Mouse (Mus musculus): ENCODE measurements at regions not wholly inside any gene's neighbourhood (a gene's known extent, or its start where the extent isn't known, plus 50 kb on each side); places are given as distances from the start of the nearest gene placed in this dataset.

DNA sequence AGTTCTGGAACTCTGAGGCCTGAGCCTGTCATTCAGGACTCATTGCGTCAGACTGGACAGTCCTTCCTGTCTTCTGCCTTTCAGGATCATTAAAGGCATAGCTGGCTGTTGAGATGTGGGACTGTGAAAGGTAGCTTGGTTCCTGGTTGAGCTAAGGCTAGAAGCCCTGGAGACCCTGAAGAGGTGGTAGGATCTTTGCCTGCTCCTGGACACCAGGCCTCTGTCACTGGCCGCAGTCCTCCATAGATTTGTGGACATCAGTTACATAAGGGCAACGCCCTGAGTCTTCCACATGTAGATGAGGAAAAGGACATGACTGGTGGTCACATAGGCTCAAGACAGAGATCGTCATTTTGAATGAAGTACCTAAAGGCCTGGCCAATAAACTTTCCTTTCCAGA is 127.9 kb downstream of the Opa1 start:
- no peak for DNase-seq (ENCODE audit: low spot score)

DNA sequence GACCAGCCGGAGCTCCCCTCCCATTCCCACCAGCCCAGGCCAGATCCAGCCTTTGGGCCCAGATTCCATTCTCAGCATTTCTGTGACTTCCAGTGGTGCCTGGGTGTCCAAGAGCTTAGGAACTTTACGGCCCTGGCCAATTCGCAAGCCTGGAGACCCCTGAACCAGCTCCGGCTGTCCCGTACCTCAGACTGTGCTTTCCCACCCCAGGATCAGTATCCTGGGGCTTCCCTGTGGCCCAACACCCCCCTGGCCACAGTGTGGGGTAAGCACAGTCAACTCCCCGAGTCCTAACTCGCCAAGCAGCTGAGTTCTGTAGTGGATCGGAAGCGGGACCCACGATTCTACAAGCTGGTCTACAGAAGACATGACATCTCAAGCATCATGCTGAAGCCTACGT is 128.5 kb downstream of the Opa1 start:
- DNase-seq (ENCODE audit: low spot score) = no peak

DNA sequence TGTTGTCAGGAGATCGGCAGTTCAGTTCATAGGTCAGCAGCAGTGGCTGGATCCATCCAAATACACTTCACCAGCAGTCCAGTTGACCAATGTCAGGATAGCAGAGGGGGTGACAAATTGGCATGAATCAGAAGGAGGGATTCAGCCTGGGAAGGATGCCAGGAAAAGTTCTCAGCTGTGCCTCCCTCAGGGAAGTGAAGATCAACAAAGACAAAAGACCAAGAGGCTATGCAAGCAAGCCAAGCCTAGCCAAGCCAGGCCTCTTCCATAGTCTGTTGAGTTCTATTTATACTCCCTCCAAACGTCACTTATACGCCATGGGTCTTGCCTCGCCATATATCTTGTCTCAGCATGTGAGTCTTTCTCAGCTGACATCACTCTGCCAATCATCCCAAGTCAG is 129.9 kb downstream of the Opa1 start:
- no peak for DNase-seq (ENCODE audit: low spot score)

DNA sequence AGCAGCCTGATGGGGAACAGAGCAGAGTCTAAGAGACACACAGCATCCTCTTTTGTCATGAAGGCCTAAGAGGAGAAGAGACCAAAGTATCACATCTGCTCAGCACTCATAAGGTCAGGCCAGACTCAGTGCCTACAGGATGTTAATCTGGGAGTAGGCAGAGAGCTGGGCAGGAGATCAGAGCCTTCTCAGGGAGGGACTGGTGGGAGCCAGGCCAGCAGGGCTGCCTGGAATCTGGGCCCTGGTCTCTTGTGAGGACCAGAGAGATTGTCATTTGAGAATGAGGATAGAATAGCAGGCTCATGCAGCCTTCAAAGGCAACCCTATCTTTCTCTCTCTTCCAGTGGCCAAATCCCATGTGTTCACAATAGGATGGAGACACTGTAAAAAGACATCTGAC is 132.3 kb downstream of the Opa1 start:
- DNase-seq (ENCODE audit: low spot score) = no peak

DNA sequence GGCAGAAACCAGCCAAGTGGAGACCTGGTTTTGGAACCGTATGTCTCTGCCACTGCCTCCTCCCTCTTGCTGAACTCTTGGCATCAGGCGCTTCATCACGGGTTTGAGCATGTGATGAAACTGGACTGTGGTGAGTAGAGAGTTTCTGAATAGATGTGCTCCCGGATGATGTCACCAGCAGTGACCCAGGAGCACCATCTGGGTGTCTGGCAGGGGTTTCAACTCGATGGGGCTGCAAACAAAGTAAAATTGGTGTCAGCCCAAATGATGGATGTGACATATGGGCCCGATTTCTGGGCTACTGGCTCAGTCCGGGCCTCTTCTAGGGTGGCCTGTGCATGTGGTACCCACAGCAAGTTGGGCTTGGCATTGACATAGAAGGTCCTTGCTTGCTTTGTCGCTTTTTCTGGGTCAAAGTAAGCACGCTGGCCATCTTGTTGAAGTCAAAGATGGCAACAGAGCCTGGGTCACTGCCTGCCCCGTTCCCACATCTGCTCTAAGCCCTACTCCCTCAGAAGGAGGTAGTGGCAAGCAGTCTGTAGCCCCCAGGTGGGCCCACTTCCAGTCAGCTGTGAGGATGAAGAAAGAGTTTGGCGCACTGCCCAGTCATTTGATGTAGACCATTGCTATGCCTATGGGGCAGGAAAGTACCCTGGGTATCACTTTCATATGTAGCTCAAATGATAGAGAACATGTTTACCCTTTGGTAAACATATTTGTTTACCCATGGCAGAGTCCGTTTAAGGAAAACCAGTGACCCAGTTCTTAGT is 133.0 kb downstream of the Opa1 start:
- no peak for DNase-seq (ENCODE audit: low spot score)

DNA sequence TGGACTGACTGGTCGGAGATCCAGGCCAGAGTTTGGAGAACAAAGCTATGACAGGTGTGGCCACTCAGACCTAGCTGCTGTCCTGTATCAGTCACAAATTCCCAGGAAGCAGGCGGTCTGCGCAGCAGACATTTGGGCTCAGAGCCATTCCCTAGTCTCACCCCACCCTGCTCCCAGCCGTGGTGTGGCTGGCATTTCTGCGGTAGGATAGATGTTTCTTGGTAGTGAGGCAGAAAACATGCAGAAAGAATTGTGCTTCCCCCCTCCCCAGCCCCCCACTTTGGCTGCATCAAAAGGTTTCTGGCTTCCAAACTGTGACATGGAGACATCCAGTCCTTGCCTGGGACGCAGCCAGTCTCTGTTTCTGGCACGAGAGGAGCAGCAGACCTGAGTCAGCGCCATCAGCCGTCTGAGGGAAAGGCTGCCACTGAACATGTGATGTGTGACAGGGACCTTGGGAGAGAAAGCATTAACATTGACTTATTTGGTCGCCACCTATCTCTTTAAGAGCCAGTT is 135.5 kb downstream of the Opa1 start:
- DNase-seq (ENCODE audit: low spot score) = no peak

DNA sequence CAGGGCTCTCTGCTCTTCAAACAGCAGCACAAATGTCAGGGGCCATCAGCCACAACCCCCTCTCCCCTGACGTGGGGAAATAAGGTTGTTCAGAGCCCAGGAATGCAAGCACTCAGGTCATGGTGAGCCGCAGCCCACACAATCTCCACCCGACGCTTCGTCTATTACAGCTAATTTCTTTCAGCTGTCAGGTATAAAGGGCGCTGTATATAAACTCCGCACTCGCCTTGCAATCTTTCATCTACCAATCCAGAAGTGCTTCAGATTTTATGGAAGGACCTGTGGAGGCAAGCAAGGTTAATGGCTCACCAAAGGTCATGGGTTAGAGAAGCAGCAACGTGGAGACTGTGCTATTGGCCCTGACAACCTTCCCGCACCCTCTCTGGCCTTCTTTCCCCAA is 139.8 kb downstream of the Opa1 start:
- DNase-seq (ENCODE audit: low spot score) = no peak

DNA sequence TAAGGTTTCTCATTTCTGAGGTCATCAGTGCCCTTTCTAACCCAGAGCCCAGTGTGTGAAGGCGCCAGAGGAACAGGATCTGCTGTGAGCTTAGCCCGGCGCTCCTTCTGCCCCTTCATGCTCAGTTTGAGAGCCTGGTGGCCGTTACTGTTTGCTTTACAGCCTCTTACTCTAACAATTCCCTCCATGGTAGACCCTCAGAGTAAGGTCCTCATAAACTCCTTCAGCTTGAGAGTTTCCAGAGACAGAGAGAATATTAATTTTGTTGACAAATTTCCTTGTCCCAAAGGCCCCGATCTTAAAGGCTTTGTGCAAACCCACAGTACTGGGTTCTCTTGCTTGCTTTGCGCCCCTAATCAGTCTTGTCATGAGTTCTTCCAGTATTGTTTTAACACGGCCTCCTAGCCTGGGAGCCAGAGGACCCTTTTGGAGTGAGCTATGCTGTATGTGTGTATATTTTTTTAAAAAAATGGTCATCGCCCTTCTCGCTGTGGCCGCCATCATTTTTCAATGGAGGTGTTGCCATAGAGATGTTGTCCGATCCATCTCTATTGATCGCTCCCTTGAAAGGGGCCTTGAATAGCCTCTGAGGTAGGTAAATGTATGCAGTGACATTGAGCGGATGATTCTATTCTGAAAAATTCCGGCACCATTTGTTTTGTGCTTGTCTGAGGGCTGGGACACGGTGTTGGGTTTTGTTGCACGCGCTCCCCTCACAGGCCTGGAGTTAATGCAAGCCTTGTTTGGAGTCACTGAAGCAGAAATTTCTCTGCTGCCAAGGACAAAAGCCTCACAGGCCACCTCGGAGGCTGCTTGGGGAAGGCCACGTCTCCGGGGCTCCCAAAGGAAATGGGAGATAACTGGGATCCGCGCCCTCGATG is 140.7 kb downstream of the Opa1 start:
- no peak for DNase-seq (ENCODE audit: low spot score)

DNA sequence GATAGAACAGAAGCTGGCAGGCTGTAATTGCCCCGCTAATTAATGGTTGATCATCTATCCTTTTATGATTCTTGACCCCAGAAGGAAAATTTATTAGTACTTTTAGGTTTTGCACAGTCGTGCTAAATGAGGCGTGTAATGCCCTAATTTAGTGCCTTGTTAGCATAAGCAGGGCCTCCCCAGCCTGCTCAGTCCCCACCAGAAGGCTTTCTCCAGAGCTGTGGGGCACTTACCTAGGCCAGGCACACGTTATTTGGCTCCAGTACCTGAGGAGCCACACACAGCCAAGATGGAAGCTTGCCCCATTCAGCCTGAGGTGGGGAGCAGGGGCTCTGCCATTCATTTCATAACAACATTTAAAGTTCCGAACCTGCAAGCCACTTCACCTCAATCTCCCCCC is 146.0 kb downstream of the Opa1 start:
- no peak for DNase-seq (ENCODE audit: low spot score)

DNA sequence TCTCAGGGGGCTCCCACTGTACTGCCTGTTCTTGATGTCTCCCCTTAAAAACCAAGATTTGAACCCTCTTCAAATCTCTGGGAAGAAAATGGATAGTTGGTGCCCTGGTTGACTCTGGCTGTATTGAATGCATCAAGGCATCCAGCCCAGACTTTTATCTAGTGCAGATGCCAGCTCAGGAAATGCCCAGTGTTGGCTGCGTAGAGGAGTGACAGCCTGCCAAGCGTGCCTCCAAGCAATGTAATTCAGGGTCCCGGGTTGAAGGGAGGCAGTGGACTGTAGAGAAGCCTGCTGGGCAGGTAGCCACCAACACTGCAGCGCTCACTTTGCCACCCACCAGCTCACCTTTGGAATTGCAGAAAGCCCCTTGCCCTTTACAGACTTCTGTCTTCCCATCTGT is 146.4 kb downstream of the Opa1 start:
- no peak for DNase-seq (ENCODE audit: low spot score)

DNA sequence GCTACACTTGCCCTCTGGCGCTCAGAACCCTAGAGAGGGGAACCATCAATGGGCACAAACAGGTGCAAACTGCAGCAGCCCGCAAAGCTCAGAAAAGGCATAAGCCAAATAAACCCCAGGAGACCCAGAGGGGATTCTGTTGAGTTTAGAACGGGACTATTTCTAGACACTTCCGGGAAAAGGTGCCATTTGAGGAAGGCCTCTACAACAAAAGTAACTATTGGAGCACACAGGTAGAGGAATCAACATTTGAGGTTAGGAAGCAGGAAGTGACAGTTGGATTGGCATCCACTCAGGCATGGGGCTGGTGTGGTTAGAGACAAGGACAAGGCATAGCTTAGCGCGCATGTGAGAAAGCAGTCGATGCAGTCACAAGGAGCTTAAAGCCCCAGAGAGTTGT is 148.3 kb downstream of the Opa1 start:
- DNase-seq (ENCODE audit: low spot score) = no peak

DNA sequence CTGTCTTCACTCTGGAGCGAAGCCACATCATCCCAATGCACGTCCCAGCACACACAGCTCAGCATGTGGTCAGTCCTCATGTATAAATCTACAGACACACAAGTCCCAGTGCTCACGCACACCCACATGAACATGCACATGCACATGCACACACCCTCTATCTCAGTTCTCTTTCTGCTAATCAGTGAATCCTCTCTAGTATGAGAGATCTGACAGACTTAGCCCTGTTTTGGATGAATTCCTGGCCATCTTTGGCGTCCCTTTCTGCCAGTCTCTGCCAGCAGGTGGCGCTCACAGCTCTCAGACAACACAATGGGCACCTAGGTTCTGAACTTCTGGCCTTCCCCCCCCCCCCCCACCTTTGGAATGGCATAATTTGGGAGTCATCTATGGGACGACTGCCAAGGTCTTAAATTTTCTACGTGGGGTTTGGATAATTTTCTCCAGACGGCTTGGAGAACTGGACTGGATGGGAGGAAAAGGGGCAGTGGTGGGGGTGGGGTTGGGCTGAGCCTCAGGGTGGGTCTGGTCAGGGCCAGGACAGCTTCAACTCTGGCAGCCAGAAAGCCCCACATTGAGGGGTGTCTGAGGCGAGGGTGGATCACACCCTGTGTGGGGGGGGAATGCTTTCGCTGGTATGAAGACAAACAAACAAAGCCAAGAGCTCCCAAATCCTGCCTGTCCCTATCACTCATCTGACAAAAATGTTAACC is 149.8 kb downstream of the Opa1 start:
- peak; percentile 73 for DNase-seq (ENCODE audit: low spot score)

DNA sequence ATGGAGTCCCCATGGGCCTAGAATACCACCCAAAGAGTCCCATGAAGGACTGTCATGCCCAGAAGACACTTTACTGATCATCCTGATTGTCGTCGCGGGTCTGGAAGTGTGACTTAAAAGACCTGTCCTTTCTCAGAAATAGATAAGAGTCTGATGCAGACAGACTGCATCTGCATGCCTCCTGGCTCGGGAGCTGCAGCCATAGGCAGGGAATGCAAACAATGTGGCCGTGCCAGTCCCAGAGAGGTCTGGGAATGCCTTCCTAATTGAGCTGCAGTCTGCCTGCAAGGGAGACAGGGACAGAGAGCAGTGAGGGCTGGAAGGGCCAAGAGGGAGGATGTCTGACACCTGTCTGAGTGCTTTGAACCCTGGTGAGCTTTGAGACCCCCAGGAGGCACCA is 150.9 kb downstream of the Opa1 start:
- no peak for DNase-seq (ENCODE audit: low spot score)

DNA sequence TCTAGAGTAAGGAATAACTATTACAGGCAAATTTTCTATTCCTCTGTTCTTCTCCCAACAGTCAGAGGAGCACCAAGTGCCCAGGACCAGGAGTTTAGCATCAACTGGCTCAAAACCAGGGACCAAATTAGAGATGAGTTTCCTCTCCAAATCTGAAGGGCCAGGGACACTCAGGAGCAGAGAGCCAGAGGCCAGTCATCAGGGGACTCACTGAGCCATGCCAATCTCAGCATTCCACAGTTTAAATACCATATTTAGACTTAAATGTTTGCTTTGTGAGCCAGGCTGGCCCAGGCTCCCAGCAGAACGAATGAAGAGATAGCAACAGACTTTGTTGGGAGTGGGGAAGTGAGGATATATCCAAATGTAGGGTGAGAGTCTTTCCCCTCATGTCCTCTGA is 153.8 kb downstream of the Opa1 start:
- no peak for DNase-seq (ENCODE audit: low spot score)

DNA sequence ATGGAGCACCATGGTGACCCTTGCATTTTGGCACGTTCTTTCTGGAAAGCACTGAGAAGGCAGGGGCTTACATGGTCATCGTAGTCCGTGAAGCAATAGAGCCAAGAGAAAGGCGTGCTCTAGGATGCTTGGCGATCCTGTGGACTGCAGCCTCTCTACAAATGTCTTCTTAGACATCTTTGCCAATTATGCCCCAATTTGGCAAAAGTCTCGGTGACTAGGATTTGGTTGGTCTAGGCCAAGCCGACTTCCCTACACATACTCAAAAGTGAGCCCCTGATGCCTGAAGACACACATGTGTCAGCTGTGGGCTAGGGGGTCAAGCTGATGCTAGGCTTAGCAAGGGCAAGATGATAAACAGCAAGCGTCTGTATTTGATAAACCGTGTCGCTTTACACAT is 154.7 kb downstream of the Opa1 start:
- no peak for DNase-seq (ENCODE audit: low spot score)

DNA sequence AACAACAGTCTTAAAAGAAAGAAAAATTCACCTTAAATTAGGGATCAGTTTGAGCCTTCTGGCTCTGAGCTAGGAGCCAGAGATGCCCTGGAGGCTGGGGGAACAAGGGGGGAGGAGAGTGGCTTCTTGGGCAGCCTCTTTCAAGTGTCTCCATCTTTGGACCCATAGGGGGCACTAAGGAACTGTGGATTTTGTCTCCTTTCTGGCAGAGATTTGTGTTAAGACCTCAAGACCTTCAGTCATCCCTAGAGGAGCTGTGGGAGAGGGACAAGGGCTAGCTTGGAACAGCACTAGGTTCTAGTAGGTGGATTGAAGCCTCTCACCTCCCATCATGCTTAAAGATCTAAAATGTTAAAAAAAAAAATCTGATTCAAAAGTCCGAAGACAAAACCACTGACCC is 155.2 kb downstream of the Opa1 start:
- DNase-seq (ENCODE audit: low spot score) = peak; percentile 59

DNA sequence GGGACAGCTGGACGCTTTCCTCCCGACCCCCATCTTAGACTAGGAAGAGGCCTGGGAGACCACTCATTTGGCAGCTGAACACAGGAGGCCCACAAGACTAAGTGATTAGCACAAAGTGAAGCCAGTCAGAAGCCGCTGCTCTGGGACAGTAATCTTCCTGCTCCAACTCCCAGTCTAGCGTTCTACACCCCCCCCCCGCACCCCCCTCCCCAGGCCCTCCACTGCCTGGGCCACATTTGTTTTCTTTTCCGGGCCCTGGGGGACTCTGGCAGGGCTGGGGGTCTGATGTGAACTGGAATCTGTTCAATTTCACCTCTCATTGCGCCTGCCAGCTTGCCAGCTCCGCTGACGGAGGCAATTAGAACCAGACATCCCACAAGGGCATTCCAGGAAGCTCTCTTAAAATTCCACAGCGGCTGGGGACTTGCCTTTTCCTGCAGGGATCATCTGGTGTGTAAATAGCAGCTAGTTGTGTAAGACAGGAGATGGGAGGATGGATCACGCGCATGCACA is 155.7 kb downstream of the Opa1 start:
- peak; percentile 6 for DNase-seq (ENCODE audit: low spot score)

DNA sequence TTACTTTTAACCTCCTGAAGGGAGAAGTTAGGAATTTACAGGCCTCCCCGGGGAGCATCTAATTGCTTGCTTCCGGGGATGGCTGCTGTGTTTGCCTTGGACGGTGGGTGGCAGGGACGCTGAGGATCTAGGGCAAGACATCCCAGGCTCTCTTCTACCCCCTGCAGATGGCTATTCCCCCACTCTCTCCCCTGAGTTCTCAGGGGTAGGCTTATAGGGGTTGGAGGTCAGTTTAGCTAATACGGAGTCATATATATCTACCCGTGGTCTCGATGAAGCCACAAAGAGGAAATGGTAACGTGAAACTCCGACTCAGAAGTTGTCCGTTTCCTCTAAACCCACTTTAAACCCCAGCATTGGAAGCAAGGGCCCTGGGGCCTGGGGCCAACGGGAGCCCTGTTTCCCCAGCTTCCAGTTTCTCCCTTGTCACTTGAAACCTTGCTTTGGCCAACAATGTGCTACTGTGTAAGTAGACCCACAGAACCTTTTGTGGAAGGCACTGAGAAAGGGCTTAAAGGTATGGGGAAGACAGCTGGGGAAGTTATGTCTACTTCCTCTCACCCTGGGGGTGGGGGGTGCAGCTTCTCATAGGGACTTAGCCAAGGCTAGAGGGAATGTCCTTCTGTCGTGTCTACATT is 156.4 kb downstream of the Opa1 start:
- no peak for DNase-seq (ENCODE audit: low spot score)

DNA sequence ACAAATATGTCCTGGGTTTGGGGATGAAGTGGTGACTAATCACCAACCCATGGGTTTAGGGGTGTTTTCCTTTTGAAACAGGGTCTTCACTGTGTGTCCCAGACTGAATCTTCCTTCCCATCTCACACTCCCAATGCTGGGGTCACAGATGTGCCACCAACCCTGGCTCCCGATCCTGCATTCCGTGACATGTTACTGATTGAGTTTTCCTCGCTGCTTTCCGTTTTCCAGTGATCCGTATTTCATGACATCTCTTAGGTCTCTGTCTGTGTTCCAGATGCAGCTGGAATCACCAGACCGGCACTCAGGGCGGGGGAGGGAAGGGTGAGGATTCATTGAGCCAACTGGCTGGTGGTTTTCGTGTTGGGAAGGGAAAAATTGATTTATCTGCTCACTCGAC is 157.1 kb downstream of the Opa1 start:
- DNase-seq (ENCODE audit: low spot score) = no peak

DNA sequence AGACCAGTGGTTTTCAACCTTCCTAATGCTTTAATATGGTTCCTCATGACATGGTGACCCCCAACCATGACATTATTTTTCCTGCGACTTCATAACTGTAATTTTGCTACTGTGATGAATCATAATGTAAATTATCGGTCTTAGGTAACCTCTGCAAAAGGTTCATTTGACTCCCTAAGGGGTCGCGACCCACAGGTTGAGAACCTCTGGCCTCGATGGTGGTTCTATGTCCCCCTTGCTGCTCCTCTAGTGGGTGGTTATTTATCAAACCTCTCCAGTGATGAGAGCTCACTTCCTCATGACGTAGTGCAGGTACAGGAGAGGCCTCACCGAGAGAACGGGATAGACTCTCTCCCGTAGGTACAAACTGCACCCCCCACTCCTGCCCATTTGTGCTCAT is 158.9 kb downstream of the Opa1 start:
- DNase-seq (ENCODE audit: low spot score) = no peak

DNA sequence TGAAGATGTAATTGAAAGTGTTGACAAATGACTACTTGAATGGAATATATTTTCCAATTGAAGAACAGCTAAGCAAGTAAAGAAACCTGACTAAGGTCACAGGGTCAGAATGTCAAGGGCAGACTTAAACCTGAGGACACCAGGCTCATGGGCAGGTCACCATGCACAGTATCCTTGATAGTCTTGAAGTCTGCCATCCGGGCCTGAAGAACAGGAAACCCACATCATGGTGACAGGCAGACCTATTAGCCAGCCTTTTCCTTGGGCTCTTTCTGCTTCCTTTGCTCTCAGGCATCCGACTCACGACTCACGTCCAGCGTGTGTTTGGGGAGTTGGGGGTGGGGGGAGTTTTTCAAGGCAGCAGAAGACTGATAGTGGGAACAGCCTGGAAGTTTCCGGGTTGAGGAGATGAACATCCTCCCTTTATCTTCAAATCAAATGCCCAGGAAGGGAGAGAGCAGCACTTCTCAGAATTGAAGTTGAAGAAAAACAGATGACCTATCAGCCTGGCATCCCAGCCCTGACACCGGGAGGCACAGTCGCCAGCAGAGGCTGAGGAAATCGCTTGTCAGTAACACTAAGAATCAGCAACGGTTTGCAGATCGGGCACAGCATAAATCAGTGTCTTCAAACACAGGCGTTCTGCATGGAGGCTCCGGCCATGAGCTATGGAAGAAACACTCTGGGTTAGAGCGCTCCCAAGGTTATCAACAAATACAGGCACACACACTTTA is 163.5 kb downstream of the Opa1 start:
- DNase-seq (ENCODE audit: low spot score) = no peak
